Mouse (Mus musculus) cerebellum, adult 9-11 months (tissue): ENCODE results near the gene Nacc1.

ENCODE experiments used
- DNase-seq: peaks from one replicate; pipeline ENCODE4 v3.0.0; 2022

The Nacc1 gene

DNA sequence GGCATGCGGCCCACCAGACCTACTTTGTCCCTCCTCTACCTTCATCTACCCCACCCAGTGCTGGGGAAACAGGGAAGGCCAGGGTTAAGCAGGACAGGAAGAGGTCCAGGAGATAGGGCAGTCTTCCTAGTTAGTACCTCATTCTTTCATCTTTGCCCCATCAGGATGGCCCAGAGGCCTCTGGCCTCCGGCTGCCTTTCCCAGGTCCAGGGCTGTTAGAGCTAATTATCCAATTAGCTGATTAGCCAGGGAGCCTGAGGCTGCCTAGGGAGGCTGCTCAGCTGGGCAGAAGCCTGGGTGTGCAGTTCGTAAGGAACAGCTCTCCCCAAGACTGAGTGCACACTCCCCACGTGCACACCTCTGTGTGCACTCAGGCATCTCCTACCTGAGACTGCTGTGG is 25.7 kb upstream of the Nacc1 start:
- DNase-seq: no peak

DNA sequence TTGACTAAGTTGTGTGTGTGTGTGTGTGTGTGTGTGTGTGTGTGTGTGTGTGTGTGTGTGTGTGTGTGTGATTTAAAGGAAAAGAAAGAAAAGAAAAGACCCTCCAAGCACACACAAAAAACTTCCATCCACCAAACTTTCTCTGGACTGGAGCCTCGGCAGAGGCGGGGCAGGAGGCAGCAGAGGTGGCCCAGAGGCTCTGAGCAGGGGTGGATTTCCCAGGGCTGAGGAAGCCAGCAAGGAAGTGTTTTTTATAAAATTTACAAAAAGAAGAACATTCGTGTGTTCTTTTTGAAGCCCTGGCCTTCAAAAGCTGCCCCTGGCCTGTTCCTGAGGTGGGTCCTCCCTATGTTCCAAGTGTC is 25.1 kb upstream of the Nacc1 start:
- no peak for DNase-seq

DNA sequence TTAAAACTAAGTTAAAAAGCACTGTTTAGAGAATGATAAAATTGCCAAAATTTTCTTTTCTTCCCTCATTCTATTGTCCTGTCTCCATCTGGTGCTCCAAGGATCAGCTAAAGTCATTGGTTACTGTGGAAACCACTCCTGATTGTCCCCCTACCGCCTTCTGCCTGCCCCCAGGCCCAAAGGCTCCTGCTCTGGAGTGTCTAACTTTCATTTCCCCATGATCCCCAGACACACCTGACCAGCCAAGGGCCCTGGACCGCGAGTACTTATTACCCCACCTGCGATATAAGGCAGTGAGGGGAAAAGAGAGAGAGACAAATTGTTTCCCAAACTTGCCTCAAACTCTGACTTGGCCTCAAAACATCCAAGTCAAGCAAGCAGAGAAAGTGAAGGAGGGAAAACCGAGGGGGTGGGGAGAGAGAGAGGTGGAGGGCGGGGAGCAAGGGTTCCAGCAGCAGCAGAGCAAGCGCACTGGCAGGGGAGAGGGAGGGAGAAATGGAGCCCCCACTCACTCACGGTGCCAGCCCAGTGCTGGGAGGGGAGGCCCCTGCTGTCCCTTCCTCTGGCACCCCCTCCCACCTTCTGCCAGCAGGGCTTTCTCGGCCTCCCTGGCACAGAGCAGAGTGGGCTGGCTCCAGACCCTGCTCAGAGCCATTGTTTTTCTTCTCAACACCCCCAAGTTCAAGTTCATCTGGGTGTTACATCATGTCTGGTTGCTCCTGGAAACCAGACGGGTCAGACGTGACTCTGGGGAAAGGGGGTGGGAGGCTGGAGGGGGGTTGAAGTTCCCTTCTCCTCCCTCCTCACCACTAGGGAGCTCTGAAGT is 24.5 kb upstream of the Nacc1 start:
- DNase-seq: peak; percentile 63

DNA sequence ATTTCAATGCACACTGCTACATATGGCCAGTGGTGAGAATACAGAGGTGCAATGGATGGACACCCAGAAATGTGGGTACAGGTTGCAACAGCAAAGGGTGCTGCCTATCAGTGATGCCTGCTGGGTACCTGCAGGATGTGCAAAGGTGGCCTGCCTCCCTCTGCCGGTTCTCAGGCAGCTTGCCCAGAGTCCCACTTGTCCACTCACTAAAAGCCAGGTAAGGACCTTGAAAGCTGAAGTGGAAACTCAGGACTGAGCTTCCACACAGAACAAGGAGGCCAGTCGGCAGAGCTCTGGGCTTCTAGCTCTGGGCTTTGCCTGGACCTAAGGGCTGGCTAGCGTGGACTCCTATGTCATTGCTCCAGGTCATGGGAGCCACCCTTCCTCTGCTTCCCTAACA is 23.6 kb upstream of the Nacc1 start:
- no peak for DNase-seq

DNA sequence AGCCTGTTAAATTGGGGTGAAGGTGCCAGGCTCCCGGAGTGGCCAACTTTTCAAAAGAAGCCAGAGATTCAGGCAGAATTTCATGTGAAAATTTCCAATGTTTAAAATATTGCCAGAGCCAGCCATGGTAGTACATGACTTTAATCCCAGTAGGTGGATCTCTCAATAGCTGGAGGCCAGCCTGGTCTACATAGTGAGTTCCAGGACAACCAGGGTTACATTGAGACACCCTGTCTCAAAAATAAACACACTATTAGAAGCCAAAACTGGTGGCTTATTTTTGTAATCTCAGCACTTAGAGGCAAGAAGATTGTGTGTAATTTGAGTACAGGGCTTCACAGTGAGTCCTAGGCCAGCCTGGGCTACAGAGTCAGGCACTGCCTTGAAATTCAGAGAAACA is 22.3 kb upstream of the Nacc1 start:
- DNase-seq: no peak

DNA sequence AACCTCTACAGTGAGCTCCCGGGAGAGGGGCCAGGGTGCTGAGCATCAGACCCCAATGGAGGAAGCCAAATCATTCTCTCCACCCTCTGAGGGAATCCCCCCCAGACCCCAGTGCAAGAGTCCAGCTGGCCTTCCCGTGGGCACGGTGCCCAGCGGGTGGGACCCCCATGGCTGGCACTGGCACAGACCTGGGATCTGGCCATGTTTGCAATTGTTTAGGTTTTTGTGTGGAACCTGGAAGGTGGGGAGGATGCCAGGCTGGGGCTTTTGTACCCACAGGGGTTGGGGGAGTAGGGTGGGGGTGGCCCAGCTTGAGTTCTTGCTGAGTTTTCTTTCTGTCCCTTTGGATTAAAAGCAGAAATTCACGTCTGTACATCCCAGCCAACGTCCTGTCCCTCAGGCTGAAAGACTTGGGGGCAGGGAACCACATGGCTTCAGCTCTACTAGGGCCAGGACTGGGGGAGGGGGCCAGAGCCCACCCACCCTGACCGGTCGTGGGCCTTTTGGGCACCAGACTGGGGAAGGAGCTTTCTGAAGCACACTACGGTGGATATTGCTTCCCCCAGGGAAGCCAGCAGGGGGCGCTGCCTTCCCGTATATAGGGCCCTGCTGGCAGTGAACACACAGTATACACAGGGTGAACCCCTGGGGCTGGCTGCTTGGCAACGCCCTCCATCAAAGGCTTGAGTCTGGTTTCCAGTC is 21.3 kb upstream of the Nacc1 start:
- peak; percentile 90 for DNase-seq

DNA sequence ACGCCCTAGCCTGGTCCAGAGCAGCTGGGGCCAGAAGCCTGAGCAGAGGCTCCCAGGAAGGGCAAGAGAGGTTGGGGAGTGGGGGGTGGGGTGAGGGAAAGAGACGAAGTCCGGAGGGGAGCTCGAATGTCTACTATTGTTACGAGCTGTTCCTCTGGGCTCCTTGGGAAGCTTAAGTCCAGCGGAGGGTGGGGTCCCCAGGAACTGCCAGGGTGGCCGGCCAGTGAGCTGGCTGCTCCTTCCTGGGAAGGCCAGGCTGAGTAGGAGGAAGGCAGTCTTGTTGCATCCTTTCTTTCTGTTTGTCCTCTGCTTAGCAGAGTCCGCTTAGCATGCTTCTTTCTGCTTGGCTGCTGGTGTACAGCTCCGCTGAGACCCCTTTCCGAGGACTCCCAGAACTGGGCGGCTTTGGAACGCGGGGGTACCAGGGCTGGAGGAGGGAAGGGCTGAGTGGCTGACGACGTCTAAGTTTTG is 20.4 kb upstream of the Nacc1 start:
- no peak for DNase-seq

DNA sequence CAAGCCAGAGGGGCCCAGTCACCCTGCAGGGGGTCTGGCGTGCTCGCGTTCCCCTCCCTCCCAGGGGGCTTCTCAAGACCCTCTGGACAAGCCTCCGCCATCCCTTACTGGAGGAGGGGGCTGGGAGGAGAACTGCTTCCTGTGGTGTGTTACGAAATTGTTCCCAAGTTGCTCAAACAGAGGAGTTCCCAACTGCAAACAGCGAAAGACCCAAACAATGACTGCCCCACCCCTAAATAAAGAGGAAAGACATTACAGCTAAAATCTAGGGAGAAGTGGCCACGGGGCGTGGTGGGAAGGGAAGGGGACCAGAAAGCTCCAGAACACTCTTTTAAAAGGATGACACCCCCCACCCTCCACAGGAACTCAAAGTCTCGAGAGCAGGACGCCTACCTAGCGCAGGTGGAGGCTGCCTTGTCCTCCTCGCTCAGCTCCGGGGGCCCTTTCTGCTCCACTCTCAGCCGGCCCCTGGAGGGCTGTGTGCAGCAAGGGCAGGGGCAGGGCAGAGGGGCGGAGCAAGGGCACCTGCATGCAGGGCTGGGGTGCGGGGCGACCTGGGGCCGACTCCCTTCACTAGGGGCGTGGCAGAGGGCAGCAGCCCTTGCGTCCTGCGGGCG is 19.7 kb upstream of the Nacc1 start:
- no peak for DNase-seq

DNA sequence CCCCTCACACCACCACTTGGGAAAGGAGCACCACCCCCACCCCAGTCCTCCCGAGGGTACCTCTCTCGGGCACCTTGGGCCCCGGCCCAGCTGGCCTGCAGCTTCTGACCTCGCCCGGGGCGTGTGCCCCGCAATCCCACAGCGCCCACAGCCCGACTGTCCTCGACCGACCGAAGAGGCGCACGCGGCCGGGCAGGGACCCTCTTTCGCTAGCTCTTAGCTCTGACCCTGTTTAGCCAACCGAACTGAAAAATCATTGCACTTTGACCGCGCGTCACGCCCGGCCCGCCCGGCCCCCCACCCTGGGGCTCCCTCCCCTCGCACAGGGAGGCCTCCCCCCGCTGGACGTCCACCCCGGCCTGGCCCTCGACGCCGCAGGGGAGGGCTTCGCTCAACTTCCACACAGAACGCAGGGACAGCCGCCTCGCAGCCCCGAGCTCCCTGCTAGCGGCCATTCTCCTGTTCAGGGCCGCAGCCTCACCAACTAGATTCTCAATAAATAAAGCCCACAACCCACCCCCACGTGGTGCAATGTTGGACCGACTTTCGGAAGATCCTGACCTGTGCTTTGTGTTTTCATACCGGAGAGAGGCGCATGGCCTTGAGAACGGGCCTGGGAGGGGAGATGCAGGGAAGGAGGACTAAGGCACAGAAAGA is 19.1 kb upstream of the Nacc1 start:
- no peak for DNase-seq

DNA sequence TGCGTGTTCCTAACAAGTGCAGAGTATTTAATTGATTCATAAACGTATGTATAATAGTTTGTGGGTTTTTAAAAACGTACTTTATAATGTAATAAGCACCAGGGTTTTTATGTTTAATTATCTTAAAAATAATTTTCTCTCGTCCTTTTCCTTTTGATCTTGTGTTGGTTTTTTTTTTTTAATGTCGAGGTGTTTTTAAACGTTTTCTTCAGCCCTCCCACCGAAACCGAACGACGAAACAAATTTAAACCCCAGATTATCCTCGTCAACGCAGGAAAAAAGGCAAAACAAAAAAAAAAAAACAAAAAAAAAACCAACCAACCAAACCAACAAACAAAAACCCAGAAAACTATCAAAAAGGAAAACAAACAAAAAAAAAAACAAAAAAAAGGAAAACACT is 18.3 kb upstream of the Nacc1 start:
- no peak for DNase-seq

DNA sequence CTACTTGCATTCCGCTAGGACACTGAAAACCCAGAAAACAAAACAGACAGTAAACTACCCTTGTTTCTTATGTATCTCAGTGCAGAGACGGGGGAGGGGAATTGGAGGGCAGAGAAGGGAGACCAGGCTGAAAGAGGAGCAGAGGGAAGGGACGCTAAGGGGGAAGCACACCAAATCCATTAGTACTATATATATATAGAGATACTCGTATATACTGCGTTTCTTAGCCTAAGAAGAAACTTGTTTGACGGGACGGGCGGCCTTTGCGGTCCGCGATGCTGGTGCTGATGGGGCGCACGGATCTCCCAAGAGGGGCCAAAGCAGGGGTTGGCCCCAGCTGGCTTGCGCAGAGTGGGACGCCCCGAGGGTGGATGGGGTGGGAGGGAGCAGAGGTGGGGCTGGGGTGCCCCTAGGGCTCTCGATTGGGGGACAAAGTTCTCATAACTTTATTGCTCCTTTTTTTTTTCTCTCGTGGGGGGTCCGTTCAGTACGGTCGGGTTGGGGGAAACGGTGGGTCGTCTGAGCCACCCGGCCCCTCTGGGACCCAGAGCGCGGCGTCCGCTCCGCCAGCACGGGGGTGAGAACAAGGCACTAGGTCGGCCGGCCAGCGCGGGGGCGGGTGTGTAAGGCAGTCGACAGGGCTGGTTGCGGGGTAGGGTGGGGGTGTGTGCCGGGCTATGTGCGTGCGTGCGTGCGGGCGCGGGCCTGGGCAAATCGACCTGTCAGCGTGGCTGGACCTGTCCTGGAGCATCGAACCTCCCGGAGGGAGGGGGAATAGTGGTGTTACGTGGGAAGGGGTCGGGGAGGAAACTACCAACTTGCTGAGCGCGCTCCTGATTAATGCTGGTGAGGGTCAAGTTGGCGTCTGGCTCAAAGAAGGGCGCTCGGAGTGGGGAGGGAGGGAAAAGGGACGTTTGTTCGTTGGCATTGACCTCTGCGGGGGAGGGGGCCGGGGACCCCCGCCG is 17.5 kb upstream of the Nacc1 start:
- no peak for DNase-seq

DNA sequence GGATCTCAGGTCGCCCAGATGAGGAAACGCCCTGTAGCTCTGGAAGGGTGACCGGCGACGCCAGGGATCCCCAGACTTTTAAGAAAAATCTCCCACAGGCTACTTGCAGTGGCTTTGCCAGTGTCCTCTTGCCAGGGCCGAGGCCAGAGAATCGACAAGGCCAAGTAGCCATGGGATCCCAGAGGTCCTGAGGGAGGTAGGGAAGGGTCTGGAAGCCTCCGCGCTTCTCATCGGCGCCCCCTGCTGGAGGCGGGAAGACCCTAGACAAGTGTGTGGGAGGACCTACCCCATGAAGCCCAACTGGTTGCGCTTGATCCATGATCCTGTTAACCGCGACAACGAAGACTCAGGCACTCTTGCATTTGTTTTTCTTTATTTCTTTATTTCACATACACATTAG is 16.7 kb upstream of the Nacc1 start:
- no peak for DNase-seq

DNA sequence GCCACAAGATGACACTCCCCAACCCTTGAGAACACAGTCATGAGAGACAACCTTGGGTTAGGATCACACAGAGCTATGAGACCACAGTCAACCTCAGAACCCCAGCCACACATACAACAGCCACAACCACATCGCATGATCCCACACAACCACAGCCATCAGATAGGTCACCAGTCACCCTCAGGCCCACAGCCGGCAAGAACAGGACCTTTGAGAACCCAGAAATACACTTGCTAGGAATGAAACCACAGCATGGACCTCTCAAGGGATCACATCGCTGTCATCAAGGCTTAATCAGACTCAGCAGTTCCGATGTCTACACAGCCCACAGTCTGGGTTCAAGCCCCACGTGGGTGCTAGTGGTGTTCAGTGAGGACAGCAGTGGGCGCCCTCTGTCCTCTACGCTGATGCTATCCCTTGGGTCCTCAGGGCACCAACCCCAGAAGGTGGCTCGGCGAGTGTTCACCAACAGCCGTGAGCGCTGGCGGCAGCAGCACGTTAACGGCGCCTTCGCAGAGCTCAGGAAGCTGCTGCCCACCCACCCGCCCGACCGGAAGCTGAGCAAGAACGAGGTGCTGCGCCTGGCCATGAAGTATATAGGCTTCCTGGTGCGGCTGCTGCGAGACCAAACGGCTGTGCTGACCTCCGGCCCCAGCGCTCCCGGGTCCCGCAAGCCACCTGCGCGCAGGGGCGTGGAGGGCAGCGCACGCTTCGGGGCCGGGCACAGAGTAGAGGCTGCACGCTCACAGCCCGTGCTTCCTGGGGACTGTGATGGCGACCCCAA is 16.0 kb upstream of the Nacc1 start:
- DNase-seq: no peak

DNA sequence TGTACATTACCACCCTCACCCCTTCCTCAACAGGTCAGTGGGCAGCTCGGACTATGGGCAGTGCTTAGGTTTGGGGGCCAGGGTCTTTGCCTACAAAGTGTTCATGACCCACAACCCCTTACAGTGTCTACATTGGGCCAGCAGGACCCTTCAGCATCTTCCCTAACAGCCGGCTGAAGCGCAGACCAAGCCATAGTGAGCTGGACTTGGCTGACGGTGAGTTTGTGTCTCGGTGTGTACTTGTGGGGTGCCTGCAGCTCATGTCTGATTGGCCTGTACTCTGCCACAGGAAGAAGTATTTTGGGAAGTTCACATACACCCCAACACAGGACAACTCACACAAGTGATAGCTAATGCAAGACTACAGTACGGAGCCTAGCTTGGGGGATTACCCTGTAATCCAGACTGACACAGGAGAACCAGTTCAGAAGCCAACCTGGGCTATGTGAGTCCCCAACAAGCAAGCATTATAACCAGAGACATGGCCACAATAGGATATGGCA is 15.4 kb upstream of the Nacc1 start:
- DNase-seq: no peak

DNA sequence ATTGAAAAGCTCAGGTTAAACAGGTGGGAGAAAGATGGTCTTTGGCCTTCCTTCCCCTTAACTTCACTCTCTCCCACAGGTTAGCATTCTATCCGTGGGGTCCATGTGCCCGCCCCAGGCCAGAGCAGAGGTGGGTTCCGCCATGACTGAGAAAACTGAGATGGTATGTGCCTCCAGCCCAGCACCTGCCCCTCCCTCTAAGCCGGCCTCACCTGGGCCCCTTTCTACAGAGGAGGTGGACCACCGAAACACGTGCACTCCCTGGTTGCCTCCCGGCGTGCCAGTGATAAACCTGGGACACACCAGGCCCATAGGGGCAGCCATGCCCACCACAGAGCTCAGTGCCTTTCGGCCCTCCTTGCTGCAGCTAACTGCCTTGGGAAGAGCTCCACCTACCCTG is 14.9 kb upstream of the Nacc1 start:
- no peak for DNase-seq

DNA sequence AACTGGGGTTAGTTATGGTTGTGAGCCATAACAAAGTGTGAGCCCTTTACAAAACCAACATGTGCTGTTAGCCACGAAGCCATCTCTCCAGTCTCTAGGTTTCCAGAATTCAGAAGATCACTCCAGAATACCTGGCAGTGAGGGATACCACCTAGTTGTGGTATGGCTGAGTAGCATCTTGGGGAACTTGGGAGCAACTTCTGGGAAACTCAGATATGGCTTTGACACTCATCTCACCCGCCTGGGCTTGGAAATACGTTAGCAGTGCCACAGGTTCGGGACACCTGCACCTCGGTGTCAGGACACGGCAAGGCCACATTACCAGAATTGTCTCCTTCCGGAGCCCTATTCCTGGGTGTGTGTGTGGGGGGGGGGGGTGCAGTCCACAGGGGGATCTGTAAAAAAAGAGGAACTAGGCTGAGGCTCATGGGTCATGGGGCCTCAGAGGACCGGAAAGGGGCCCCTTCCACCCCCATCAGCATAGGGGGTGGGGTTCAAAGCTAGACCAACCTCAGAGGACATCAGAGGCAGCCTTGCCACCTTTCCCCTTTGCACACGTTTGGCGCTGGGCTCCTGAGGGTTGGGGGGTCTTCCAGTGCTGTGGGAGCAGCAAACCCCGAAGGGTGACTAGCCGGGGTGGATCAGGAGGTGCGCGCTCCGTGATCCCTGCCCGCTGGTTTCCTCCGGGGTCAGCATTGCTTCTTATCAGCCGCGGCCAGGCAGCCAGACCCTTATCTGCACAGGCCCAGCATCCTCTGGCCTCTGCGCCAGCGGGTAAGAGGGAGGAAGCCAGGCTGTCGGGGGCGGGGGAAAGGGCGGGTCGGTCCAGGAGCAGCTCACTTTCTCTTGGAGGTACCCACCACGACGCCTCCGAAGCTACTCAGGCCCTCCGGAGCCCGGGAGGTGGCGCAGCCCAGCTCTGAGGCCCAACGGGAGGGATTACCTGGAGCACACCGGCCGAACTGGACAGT is 13.6 kb upstream of the Nacc1 start, which contains the start of gene Lyl1:
Lyl1 (plus strand) TSS at position 517 of the 971 bp plus-strand sequence.
- DNase-seq: no peak

DNA sequence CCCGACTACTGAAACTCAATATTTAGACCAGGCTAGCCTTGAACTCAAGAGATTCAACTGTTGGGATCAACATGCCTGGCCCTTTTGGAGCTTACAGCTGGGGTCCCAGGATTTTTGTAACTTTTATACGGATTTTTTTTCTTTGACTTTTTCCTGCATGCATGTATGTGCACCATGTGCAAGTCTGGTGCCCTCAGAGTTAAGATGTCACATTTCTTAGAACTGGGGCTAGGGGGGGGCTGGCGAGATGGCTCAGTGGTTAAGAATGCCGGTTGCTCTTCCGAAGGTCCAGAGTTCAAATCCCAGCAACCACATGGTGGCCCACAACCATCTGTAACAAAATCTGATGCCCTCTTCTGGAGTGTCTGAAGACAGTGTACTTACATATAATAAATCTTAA is 12.9 kb upstream of the Nacc1 start:
- DNase-seq: no peak

DNA sequence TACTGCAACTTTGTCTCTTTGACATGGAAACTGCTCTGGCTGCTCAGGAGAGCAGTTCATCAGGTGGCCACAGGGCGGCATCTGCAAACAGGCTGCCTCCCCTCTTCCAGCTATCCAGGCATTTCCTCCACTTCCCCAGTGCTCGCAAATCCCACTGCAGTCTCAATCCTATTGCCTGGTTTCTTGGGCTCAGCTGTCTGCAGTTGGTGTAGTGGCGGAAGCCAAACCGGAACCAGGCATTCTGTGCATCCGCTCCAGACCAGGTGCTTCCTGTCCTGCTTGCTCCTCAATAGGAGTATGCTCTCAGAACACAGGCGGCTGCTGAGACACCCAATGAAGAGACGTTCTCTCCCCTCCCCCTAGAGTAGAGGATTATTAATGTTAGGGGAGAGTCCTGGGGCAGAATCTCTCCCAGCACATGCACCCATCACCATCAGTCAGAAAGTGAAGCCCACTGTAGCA is 12.2 kb upstream of the Nacc1 start:
- no peak for DNase-seq

DNA sequence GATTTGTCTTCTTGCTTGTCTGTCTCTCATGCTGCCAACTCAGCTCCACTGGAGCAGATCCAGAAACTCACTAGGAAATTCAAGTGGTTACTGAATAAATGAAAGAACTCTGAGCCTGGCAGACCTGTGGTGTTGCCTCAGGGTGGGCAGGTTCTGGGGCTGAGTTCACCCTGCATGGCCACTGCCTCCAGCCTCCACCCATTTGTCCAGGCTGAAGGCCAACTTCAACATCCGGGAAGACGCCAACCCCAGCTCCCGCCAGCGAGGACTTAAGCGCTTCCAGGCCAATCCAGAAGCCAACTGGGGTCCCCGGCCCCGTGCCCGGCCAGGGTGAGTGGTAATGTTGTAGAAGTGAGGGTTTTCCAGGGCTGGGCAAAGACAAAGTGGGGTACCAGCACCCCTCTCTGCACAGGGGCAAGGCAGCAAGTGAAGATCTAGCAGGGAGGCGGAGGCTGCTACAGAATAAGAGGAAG is 11.3 kb upstream of the Nacc1 start:
- DNase-seq: no peak

DNA sequence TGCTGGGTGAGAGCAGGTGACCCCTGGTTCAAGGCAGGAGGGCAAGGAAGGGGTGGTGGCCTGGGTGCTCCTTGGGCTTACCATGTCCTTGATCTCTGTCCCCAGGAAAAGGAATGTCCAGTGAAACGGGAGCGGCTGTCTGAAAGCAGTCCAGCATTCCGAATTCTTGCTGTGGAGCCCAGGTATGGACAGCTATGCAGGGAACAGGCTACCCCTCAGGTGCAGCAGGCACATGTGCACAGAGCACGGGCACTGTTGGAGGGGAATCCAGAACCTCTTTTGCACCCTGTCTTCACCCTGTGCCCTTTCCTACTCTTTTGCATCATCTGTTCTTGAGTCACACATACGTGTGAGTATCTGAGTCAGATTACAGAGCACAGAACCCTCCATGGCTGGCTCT is 10.6 kb upstream of the Nacc1 start:
- no peak for DNase-seq
